Mouse (Mus musculus) kidney, postnatal 36 days (tissue): Measurements from ENCODE around the gene Sorl1.
A peak's percentile ranks its signal among the peaks of the same experiment; 100 is the strongest.

Source experiments
- DNase-seq, 2 experiments: peaks; one replicate each; pipeline ENCODE4 v3.0.0; 2021 to 2022; ENCODE audit warnings: mixed read lengths in 2 of 2

Sorl1 gene

GRCm38 (mm10) chr9:42048542-42048941 lies 75.6 kb downstream of the Sorl1 start:
- no peak for DNase-seq

GRCm38 (mm10) chr9:42047786-42048185 lies 76.3 kb downstream of the Sorl1 start:
- DNase-seq, result no peak

- DNase-seq, result no peak
These were observed 77.8 kb downstream of the Sorl1 start for GRCm38 (mm10) chr9:42046248-42046647.

GRCm38 (mm10) chr9:42044651-42045050 lies 79.4 kb downstream of the Sorl1 start:
- no peak for DNase-seq

GRCm38 (mm10) chr9:42043934-42044333 lies 80.2 kb downstream of the Sorl1 start:
- no peak for DNase-seq

DNA sequence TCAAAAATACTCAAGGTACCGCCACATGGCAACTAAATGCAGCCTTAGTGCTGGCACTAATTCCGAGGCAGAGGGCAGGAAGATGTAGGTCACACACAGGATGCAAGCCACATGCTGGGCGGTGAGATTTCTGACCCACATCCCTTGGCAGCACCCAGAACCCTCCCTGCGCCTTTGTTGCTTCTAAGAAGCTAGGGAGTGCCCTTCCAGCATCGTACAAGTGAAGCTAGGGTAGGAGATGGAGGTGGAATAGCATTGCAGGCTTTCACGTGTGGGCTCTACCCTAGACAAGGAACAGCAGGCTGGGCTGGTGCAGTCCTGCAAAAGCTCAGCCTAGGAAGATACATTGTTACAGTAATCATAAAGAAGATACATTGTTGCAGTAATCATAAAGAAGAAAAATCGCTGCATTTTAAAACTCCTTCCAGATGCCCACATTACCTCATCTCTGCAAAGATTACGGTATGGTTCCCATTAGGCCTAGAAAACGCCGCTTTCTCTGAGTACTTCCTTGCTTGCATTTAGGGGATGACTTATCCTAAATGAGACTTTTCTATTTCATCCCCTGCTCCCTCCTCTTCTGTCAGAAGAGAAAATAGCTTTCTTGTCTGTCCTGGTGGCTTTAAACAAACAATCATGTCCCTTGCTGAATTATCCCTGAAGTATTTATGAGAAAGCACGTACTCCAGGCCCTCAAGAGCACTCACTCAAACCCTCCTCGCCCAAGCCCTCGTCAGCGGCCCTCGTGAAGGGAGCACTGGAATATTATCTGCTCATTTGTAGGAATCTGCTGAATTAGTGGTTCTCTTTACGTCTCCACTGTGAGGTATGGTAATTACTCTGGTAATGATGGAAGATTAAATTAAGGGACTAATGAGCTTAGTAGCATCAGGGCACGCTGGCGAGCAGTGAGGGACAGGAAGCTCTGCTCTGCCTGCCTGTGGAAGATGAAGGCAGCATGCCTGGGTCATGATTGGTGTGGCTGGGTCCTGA lies 84.8 kb downstream of the Sorl1 start:
- DNase-seq, result no peak

GRCm38 (mm10) chr9:42036885-42037284 lies 87.2 kb downstream of the Sorl1 start:
- peak; percentile 75 to 84 for DNase-seq

DNA sequence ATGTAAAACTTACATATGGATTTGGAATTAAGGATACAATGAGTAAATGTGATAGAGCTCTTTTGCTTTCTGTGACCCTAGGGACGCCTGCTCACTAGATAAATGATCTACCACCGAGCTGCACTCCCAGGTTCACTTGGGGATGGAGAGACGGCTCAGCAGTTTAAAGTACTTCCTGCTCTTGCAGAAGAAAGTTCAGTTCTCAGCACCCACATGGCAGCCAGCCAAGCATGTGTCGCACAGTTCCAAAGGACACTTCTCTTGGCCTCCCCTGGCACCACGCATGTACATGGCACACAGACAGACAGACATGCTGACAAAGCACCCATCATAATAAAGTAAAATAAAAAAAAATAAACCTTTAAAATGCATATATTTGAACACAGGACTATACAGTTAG lies 88.1 kb downstream of the Sorl1 start:
- DNase-seq, result peak; percentile 93 to 95

DNA sequence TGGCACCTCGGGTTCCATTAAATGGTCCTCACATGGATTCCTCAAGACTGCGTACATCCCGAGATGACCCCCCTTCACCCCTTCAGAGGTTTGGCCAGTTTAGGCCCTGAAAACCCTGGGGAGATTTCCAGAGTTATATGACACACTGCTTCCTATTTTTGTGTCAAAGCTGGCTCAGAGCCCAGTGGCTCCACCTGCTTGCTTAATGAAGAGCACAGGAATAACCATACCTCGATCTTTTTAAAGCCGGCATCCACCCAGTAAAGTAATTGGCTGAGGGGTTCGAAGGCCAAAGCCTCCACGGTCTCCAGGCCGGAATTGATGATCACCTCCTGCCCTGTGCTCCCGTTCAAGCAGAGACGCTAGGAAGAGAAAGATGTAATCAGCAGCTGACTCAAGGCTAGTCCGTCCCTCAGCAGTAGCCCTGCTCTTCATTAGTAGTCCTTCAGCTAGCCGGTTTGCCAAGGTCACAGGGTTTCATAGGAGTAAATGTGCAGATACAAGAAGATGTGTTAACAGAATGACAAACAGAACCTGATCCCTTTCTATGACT lies 88.8 kb downstream of the Sorl1 start:
- peak in 1 of 2 experiments; percentile 42 for DNase-seq

DNA sequence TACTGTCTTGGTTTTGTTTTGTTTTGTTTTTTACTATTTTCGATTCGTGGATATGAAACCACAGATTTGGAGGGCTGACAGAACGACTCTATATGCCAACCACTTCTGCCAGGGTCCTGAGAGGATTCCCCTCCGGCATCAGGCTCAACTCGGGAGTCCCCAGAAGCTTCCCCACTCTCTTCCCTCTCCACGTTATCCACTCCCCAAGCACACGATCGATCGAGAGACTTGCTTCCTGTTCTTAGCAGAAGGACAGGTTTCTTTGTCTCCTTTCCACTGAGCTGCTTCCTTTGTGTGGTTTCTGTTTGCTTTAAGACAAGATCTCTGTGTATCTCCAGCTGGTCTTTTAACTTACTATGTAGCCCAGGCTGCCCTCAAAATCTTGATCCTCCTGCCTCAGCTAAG lies 90.0 kb downstream of the Sorl1 start:
- DNase-seq, result no peak

GRCm38 (mm10) chr9:42033291-42034115 lies 90.6 kb downstream of the Sorl1 start:
- DNase-seq, result no peak

- DNase-seq, result no peak
These were observed 91.7 kb downstream of the Sorl1 start for GRCm38 (mm10) chr9:42032419-42032818.

DNA sequence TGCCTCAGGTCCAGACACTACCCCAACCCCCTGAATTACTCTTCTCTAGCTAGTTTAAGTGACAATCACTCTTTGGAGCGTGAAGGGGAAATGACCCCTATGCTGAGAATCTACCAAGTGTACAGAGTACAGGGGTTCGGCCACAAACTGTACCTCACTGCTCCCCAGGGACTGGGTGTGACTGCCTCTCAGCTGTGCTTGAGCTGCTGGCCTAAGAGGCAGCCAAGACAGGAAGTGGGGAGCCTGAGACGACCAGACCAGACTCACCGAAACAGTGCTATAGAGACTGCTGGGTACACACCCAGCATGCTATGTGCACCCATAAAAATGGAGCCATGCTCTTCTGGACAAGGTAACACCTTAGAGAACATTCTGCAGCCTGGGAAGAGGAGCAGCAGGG lies 95.3 kb downstream of the Sorl1 start:
- peak in 1 of 2 experiments; percentile 13 for DNase-seq

GRCm38 (mm10) chr9:42024257-42024656 lies 99.8 kb downstream of the Sorl1 start:
- no peak for DNase-seq

DNA sequence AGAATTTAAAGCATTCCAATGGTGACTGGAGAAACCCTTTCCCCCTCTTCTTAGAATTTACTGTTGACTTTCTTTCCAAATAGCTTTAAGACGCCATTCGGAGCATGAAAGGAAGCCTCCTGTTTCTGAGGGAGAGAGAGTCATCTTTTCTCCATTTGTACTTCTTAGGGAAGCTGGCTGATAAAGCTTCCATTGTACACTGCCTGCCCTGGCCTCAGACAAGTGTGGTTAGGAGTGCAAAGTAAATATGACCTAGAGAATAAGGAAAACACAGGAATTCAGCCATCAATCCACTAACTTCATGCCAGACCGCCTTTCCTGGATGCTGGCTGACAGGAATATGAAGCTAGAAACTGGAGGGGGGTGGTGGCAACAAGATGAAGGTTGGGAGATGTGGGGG lies 100.7 kb downstream of the Sorl1 start:
- DNase-seq, result no peak

GRCm38 (mm10) chr9:42022318-42022717 lies 101.8 kb downstream of the Sorl1 start:
- no peak for DNase-seq

- no peak for DNase-seq
These were observed 104.6 kb downstream of the Sorl1 start for GRCm38 (mm10) chr9:42019308-42020031.

- no peak for DNase-seq
These were observed 115.6 kb downstream of the Sorl1 start for GRCm38 (mm10) chr9:42008501-42008900.

- no peak for DNase-seq
These were observed 119.0 kb downstream of the Sorl1 start for GRCm38 (mm10) chr9:42005101-42005500.

DNA sequence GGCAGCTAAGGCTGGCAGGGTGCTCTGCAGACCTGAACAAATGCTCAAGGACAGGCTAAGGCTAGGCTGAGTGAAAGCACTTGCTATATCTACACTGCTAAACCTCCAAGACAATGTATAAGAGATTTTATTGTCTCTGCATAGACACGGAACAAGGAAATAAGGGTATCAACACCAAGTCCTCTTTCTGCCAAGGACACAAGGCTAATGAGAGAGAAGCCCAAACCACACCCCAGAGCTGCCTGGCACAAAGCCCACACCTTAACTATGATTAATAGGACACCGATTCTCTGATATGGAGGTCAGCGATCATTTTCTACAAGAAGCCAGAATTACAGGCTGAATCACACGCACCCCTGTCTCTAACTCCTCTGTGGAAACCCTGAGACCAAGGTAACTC lies 120.0 kb downstream of the Sorl1 start:
- DNase-seq, result no peak

DNA sequence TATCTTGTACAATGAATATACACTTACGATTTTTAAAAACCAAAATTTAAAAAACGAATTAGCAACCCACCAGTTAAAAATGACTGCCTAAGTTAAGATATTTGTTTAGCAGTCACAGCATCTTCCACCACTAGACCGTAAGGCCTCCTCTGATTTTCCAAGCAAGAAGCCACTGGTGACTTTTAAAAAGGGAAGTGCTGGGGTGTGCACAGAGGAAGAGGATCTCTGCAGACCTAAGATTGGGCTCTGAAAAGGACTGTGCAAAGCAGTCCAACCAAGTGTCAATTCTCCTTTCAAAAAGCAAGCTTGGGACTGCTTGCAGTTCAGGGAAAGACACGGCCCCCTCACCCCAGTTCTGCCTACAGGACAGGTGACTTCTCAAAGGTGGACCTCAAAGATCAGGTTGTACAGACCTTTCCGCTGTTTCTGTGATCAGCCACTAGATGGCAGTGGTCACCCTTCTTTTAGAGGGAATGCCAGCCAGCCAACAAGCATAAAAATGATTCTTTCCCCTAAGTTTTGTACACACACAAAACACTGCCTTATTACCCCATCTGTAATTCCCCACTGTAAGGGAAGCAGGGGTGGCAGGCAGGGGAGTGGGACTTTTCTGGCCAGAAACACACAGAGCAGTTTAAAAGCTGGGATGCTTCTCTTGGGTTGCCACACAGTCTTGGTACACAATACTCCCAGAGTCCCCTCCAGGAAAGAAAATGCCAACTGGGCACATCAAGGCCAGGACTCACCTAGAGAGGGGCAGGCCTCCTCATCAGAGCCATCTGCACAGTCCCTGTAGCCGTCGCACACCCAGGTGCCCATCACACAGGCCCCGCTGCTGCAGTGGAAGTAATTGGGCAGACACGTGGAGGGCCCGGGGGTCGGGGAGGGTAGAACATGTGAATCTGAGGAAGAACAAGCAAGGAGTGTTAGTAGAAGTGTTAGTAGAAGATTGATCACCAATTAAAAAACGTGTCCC lies 124.3 kb downstream of the Sorl1 start:
- DNase-seq, result peak; percentile 12 to 61
